Mouse (Mus musculus) kidney, postnatal 4 days (tissue): ENCODE results near the gene Prph2.

ENCODE experiments used
- DNase-seq, 2 experiments: peaks; one replicate each; pipeline ENCODE4 v3.0.0; 2021; ENCODE audit warnings: mixed read lengths in 2 of 2

The Prph2 gene

DNA sequence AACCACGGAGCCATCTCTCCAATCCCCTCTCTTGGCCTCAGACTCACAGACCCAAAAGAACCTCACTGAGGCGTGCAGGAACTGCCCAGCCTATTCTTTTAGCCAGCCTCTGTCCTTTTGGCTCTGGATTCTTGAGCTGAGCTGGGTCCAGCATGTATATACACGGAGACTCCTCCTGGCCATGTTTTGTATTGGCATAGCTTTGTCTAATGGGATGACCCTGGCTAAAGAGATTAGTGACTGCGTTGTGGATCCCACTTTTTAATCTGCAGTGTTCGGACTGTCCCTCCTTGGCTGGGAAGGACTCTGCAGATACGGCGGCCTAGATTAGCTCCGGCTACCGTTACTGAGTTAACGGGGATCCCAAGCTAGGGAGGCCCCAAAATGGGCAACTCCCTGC lies at the start of gene Prph2:
Prph2 (plus strand) TSS at position 274 of the 400 bp plus-strand sequence.
- no peak for DNase-seq

DNA sequence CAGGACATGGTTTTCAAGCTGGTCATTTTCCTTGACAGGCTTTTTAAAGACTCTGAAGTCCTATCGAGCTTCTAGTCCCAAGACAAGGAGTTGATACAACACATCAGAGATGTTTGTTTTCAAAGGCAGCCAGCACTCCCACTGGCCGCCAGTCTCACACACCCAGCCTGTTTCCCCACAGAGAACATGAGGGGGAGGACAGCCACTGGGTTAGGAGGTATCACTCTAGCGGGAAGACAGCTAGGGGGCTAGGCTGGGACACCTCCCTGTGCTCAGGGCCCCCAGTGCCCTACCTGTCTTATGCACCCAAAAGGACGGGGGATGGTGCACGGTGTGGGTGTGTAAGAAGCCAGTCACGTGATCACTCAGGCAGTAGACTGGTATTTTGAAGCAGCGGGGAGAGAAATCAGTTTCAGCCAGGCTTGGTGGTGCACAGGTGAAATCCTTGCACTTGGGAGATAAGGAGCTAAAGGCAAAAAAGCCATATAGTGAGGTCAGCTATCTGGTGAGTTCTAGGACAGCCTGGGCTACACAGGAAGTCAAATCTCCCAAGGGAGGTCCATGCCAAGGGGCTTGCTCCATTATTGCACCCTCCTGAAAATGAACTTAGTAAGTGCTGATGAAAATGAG lies 45.6 kb upstream of the Prph2 start:
- DNase-seq = peak in 1 of 2 experiments; percentile 32

DNA sequence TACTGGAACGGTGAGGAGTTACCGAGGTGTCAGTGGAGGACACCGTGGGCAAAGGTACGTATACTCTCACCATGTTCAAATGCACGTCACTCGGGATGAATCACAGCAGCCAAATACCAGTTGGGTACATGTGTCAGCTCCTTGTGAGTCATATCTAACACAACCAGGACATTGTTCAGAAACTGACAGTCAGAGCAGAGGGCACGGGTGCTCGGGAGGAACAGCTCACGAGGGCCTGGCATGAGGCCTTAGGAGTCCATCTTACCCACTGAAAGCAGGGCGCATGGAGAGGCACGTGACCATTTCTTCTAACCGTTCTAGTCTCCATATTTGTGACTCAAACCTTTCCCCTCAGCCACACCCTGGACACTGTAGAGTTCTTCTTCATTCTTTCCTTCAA lies 43.4 kb upstream of the Prph2 start:
- DNase-seq = no peak

DNA sequence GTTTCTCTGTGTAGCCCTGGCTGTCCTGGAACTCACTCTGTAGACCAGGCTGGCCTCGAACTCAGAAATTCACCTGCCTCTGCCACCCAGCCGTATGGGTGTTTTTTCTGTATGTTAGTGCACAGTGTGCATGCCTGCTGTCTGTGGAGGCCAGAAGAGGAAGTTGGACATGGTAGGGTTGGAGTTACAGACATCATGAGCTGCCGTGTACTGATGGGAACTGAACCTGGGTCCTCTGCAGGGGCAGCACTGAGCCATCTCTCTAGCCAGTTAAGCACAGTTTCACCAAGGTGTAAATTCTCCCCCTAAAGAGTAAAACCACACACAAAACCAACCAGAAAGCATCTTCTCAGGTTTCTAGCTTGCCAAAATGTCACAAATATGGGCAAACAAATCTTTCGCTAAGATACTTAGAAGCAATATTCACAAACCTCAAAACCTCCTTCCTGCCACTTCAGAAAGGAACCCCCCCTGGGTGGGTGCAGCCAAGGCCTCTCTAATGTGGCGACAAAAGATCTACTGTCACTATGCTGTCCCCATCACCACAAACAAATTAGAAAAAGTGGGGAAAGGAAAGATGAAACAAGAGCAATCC lies 40.0 kb upstream of the Prph2 start:
- no peak for DNase-seq

DNA sequence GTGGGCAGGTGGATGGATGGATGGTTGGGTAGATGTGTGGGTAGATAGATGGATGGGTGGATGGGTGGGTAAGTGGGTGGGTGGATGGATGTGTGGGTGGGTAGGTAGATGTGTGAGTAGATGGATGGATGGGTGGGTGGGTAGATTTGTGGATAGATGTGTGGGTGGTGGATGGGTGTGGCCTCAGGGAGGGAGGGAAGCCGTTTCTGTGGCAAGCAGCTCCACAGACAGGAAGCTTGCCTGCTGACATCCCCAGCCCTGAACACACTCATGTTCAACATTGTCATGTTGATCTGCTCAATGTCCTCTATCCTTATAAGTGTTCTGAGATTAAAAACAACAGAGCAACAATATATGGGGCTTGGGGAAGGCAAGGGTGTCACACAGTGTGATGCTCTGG lies 39.3 kb upstream of the Prph2 start:
- no peak for DNase-seq

DNA sequence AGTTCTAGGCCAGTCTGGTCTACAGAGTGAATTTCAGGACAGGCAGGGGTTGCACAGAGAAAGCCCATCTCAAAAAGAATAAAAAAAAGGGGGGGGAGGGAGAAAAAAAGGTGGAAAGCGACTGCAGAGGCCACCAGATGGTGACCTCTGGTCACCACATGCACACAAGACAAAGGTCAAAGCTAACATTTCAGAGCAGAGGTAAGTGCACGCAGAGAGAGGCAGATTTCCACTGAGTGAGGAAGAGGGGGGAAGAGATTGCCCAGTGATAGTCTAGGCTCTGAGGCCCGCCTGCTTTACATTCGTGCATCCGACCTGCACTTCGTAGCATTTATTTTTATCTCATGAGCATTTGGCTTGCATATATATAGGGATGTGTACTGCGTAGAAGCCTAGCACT lies 37.5 kb upstream of the Prph2 start:
- DNase-seq = no peak

DNA sequence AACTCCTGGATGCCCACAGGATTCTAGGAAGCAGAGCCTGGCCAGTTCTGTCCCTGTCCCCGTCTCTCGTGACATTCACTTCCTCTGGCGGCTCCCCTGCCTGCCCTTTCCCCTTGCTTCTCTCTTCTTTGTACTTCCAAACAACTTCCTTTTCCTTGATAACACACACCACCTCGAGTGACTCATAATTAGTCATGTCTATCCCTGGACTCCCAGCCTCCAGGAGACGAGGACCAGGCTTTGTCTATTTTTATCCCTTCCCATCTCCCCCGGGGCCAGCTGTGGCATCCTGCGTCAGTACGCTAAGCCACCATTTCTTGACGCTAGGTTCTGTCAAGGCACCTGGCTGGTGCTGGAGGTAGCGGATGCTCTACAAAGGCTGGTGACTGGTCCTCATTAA lies 36.1 kb upstream of the Prph2 start:
- peak; percentile 33 to 57 for DNase-seq

DNA sequence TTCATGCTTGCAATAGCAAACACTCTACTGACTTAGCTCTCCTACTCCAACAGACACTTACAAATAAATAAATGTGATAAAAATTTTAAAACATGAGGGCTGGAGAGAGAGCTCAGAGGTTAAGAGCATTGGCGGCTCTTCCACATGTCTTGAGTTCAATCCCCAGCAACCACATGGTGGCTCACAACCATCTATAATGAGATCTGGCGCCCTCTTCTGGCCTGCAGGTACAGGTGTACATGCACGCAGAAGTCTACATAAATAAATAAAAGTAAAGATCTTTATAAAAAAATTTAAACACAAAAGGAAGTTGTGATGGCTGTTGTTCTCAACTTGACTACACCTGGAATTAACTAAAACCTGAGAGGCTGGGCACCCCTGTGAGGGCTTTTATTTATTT lies 34.6 kb upstream of the Prph2 start:
- no peak for DNase-seq

DNA sequence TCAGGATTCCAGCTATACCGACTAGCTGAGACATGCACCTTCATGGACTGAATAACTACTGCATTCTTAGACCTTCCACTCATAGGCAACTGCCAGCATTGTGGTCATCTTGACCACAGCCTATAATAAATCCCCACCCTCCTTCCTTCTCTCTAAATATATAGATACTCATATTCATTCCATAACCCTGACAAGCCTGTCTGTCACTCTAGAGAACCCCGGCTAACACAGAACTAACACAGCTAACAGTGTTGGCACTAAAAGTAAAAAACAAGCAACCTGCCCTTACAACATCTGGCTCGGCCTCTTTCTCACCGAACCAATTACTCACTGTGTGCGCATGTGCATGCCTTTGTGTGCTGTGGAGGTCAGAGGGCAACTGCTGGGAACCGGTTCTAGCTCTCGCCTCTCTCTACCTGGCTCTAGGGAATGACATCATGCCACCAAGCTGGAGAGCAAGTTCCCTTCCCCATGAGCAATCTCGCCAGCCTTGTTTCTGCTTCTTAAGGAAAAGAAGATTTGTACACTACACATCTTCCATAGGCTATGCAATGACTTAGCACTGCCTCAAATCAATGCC lies 33.8 kb upstream of the Prph2 start:
- DNase-seq = peak; percentile 30 to 54

DNA sequence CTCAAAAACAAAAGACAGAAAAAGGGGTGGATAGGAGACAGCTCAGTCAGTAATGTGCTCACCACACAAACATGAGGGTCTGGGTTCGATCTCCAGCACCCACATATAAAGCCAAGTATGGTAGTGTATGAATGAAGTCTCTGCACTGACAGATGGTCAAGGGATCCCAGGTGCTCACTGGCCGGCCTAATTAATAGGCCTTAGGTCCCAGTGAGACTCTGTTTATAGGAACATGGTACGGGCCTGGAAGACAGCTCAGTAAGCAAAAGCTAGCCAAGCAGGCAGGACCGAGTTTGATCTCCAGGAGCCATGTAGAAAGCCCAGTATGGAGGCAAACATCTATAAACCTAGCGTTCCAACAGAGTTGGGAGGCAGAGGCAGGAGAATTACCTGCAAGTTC lies 33.2 kb upstream of the Prph2 start:
- no peak for DNase-seq

DNA sequence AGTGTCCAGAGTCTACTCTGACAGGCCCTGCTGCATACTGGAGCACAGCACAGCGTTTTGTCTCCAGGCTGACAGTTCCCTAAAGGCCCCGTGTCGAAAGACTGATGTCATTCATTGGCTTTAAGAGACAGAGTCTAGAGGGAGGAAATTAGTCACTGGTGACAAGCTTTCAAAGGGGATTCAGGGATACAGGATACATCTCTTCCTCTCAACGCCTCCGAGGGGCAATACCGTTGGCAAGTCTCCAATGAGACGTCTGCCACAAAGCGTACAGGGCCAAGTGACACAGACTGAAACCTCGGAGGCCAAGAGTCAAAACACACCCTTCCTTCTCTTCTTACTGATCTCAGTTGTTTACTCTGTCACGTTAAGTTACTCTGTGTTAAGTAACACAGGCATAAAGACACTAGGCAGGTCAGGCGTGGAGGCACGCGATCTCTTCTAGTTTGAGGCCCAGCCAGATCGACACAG lies 30.4 kb upstream of the Prph2 start:
- DNase-seq = peak; percentile 40 to 58

DNA sequence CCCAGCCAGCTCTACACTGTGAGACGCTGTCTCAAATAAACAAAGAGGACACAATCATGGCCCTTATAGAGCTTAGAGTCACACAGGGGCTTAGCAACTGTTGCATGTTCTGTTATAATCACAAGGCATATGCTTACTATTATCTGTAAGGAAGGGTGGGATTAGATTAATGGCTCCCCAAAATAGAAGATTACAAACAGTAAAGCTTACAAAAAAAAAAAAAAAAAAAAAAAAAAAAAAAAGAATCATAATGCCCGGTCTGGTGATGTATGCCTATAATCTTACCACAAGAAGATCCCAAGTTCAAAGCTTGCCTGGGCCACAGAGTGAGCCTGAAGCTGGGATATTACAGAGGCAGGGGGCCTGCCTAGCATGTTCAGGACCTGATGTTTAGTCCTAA lies 29.9 kb upstream of the Prph2 start:
- DNase-seq = no peak

DNA sequence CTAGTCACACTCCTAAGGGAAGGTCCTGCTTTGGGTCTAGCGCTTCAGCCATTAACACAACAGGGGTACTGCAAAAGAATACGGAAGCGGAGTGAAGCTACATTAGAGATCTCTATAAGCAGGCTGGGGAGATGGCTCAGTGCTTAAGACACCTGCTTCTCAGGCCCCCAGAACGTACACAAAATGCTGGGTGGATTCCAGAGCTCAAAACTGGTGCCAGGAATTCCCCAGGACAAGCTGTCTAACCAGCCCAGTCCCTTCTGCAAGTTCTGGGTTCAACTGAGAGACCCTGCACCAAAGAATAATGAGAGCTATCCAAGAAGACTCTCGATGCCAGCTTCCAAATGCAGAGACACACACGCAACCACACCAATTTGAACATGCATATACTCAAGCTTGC lies 28.5 kb upstream of the Prph2 start:
- no peak for DNase-seq

DNA sequence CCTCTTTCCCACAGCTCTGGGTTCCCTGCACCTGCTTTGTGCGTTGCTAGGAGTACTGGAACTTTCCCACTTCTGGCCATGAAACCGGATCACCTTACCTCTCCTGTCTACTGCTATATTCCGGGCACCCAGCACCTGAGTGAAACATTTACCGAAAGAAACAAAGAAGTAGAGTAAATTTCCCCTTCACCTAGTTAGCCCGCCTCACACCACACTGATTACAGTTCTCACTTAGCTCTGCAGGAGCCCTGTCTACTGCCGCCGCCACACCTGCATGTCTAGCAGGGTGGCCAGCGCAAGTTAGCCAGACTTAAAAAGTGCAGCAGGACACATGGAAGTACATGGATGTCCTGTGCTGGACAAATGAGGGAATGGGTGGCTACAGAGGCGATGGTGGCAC lies 27.2 kb upstream of the Prph2 start:
- peak; percentile 18 to 47 for DNase-seq

DNA sequence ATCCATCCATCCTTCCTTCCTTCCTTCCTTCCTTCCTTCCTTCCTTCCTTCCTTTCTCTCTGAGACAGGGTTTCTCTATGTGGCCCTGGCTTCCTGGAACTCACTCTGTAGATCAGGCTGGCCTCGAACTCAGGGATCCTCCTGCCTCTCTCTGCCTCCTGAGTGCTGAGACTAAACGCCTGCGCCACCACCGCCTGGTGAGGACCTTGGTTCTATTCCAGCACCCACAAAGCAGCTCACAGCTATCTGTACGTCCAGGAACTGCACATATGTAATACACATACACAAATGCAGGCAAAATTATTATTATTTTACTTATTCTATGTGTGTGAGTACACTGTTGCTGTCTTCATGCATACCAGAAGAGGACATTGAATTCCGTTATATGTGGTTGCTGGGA lies 25.5 kb upstream of the Prph2 start:
- DNase-seq = no peak

DNA sequence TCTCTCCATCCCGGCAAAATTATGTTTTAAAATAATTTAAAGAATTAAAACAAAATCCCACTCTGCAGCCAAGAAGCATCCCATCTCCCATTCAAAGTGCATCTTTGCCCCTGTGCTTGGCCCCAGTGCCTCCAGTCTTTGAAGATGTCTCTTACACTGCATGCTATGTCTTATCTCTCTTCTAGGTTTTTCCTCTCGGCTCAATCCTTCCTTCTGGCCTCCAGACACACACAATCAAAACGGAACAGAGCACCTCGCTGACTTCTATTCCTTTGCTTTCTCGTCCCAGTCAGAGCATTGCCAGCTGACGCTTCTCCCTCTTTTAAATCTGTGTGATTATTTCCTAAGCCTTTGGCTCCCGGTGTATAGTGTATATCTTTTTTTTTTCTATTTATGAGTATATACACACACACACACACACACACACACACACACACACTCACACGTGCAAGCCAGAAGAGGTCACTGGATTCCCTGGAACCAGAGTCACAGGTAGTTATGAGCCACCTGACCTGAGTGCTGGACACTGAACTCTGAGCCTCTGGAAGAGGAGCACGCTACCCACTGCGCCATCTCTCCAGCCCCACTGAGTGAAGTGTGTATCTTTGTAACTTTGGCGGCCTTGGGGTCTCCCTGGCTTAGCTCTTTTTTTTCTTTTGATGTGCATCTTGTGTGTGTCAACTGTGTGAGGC lies 24.9 kb upstream of the Prph2 start:
- DNase-seq = no peak

DNA sequence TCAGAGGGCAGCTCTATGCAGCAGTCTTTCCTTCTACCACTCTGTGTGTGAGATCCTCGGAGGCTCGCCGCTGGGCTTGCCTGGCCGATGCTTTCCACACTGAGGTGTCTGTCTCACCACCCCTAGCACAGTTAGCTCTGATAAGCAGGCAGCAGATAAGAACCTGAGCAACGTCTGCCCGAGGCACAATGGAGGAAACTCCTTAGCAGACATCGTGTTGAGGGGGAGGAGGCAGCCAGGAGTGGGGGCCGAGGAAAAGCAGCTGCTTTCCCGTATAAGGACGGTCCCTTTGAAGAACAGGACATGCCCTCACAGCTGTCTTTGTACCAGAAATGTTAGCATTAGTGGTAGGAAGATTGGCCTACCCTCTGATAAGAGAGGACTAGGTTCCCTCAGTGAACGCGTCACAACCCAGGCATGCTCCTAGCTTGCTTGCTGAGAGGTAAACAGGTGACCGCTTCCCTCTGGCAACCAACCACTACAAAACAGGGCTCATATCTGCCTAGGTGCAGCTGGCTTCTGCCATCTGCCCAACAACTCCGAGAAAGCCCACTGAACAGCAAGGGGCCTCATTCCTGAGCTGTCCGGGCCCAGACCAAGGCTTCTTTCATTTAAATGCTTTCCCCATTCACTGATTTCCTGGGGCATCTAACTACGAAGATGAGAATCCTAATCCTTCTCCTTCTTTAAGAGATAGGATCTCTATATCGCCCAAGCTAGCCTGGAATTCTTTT lies 24.2 kb upstream of the Prph2 start:
- peak in 1 of 2 experiments; percentile 38 for DNase-seq

DNA sequence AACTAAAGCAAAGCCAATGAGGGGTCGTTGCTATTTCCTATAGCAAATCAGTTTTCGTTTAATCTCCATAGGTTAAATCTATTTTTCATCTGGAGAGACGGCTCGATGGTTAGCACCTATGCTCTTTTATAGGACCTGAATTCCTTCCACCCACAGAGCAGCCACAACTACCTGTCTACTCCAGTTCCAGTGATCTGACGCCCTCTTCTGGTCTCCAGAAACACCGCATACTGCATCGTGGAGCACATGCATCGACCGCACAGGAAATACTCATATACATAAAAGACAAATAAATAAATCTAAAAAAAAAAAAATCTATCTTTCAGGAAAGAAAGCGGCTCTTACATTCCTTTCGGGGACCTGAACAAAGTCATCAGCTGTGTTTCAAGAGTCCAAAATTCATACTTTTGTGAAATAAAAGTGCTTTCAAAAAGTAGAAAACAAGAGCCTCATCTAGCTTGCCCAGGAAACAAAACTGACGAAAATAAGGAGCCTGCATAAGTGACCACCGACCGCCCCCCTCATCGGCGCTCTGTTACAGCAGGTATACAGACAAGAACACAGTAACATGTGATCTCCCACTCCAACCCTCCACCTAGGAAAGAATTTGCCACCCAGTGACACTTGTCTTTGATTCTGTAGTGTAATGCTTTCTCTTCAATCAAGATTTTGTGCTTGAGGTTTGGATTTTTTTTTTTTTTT lies 21.6 kb upstream of the Prph2 start:
- peak; percentile 51 to 59 for DNase-seq

DNA sequence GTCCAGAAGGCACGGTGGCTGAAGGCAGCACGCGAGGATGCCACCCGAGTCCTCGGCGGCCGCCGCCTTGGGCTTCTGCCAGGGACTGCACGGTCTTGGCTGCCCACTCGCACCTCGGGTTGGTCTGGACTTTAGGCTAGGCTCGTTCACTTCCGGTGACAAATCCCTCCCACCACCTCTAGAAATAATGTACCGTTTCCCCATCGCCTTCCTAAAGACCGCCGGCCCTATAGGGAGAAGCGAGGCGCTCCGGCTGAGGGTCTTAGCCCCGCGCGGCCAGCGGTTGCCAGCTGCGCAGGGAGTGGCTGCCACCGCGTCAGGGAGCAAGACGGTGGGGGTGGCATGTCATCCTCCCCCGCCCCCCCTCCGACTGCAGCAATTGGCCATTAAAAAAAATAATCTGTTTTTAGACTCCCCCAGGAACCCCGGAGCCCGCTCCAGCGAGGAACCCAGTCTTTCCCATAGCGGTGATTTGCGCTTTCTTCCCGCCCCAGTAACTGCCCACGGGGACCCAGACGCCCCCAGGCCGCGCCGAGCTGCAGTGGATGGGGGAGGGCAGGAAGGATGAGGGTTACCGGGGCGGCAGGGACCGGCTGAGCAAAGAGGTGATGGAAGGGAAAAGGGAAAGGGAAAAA lies 20.7 kb upstream of the Prph2 start:
- DNase-seq = peak; percentile 83 to 89

DNA sequence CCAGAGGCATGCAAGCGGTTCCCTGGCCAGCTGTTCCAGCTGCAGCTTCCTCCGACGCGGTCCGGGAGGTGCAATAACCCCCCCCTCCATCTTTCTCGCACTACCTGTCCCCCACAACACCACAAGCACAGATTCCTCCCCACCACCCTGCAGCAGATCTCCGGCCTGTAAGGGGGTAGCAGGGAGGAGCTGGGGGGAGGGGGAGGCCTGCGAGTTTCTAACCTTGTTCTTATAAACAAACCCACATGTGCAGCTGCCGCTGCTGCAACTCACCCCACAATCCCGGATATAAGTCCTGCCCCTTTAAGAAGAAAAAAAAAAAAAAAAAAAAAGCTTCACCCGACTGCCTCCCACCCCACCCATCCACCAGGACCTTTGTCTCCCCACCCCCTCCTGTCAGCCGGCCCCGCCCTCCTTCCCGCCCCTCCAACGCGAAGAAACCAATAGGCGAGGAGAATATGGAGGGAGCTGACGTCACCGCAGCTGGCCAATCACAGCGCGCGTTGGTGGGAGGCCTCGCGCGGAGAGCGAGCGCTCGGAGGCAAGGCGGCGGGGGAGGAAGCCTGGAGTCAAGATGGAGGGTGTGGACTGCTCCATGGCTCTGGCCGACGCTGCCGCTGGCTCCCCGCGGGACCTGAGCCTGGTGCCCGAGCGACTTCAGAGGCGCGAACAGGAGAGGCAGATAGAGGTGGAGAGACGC lies 20.0 kb upstream of the Prph2 start, which contains the start of gene Tbcc:
Tbcc (plus strand) TSS at position 569 of the 700 bp plus-strand sequence.
- peak; percentile 98 to 99 for DNase-seq
